Mouse (Mus musculus): Measurements from ENCODE around the gene Prox1. TPM values are rescaled to one million over a fixed set of nuclear protein-coding genes. Genes with fewer than 3 reads are reported as not detected.

Prox1 gene
- total RNA-seq (2021): 1 to 10 TPM; 7.9 to 8.3 TPM

GRCm38 (mm10) chr1:190169911-190170818 lies at the start of gene Prox1:
Prox1 (minus strand) TSS chr1:190170714.
- intact Hi-C loops (cut with DNase I): no loop called here
- DNase-seq (ENCODE audit: extremely low spot score in 1 of 2, low spot score in 2 of 2): peak; percentile 67 to 72

- intact Hi-C loops (cut with DNase I): no loop called here
- DNase-seq (ENCODE audit: extremely low spot score in 1 of 2, low spot score in 2 of 2): no peak
Observed at GRCm38 (mm10) chr1:190216621-190217020, 46.1 kb upstream of the Prox1 start.

- intact Hi-C loops (cut with DNase I): no loop called here
- DNase-seq (ENCODE audit: extremely low spot score in 1 of 2, low spot score in 2 of 2): peak in 1 of 2 experiments; percentile 51
Observed at GRCm38 (mm10) chr1:190214626-190215025, 44.1 kb upstream of the Prox1 start.

GRCm38 (mm10) chr1:190213175-190213574 lies 42.7 kb upstream of the Prox1 start:
- DNase-seq (ENCODE audit: extremely low spot score in 1 of 2, low spot score in 2 of 2): no peak
- intact Hi-C loops (cut with DNase I): no loop called here

- no peak for DNase-seq (ENCODE audit: extremely low spot score in 1 of 2, low spot score in 2 of 2)
Observed at GRCm38 (mm10) chr1:190207246-190207645, 36.7 kb upstream of the Prox1 start.

GRCm38 (mm10) chr1:190205691-190206090 lies 35.2 kb upstream of the Prox1 start:
- DNase-seq (ENCODE audit: extremely low spot score in 1 of 2, low spot score in 2 of 2): no peak
- intact Hi-C loops (cut with DNase I): no loop called here

More at GRCm38 (mm10) chr1:190207246-190207645, 36.7 kb upstream of the Prox1 start:
- intact Hi-C loops (cut with DNase I): no loop called here

- no peak for DNase-seq (ENCODE audit: extremely low spot score in 1 of 2, low spot score in 2 of 2)
- intact Hi-C loops (cut with DNase I): no loop called here
Observed at GRCm38 (mm10) chr1:190204378-190205070, 34.0 kb upstream of the Prox1 start.

- DNase-seq (ENCODE audit: extremely low spot score in 1 of 2, low spot score in 2 of 2): no peak
- intact Hi-C loops (cut with DNase I): no loop called here
Observed at GRCm38 (mm10) chr1:190201696-190202095, 31.2 kb upstream of the Prox1 start.

- no peak for DNase-seq (ENCODE audit: extremely low spot score in 1 of 2, low spot score in 2 of 2)
- intact Hi-C loops (cut with DNase I): no loop called here
Observed at GRCm38 (mm10) chr1:190200996-190201395, 30.5 kb upstream of the Prox1 start.

GRCm38 (mm10) chr1:190198247-190198646 lies 27.7 kb upstream of the Prox1 start:
- DNase-seq (ENCODE audit: extremely low spot score in 1 of 2, low spot score in 2 of 2): no peak
- intact Hi-C loops (cut with DNase I): no loop called here

GRCm38 (mm10) chr1:190192011-190192410 lies 21.5 kb upstream of the Prox1 start:
- intact Hi-C loops (cut with DNase I): no loop called here
- no peak for DNase-seq (ENCODE audit: extremely low spot score in 1 of 2, low spot score in 2 of 2)

GRCm38 (mm10) chr1:190190231-190190965 lies 19.9 kb upstream of the Prox1 start:
- no peak for DNase-seq (ENCODE audit: extremely low spot score in 1 of 2, low spot score in 2 of 2)
- intact Hi-C loops (cut with DNase I): no loop called here

GRCm38 (mm10) chr1:190189125-190189524 lies 18.6 kb upstream of the Prox1 start:
- no peak for DNase-seq (ENCODE audit: extremely low spot score in 1 of 2, low spot score in 2 of 2)
- intact Hi-C loops (cut with DNase I): no loop called here

- DNase-seq (ENCODE audit: extremely low spot score in 1 of 2, low spot score in 2 of 2): no peak
Observed at GRCm38 (mm10) chr1:190186336-190186735, 15.8 kb upstream of the Prox1 start.

GRCm38 (mm10) chr1:190185284-190185683 lies 14.8 kb upstream of the Prox1 start:
- intact Hi-C loops (cut with DNase I): no loop called here
- DNase-seq (ENCODE audit: extremely low spot score in 1 of 2, low spot score in 2 of 2): no peak

More at GRCm38 (mm10) chr1:190186336-190186735, 15.8 kb upstream of the Prox1 start:
- intact Hi-C loops (cut with DNase I): no loop called here

- DNase-seq (ENCODE audit: extremely low spot score in 1 of 2, low spot score in 2 of 2): no peak
- intact Hi-C loops (cut with DNase I): no loop called here
Observed at GRCm38 (mm10) chr1:190183574-190183973, 13.1 kb upstream of the Prox1 start.

GRCm38 (mm10) chr1:190181765-190182164 lies 11.3 kb upstream of the Prox1 start:
- no peak for DNase-seq (ENCODE audit: extremely low spot score in 1 of 2, low spot score in 2 of 2)
- intact Hi-C loops (cut with DNase I): no loop called here

GRCm38 (mm10) chr1:190180861-190181260 lies 10.3 kb upstream of the Prox1 start:
- no peak for DNase-seq (ENCODE audit: extremely low spot score in 1 of 2, low spot score in 2 of 2)
- intact Hi-C loops (cut with DNase I): no loop called here

GRCm38 (mm10) chr1:190176961-190177360 lies 6.4 kb upstream of the Prox1 start:
- intact Hi-C loops (cut with DNase I): no loop called here
- DNase-seq (ENCODE audit: extremely low spot score in 1 of 2, low spot score in 2 of 2): no peak
